Mouse (Mus musculus) heart, adult 2 months (tissue): Measurements from ENCODE around the gene Chst12. TPM values are rescaled to one million over a fixed set of nuclear protein-coding genes. Genes with fewer than 3 reads are reported as not detected.
"Not testable (repeated sequence)": the region's sequence is repeated elsewhere in the genome, so short reads cannot be mapped to it uniquely, and the experiment has no call there.

Experiments used
- DNase-seq, 2 experiments: peaks; one replicate each; pipeline ENCODE4 v3.0.0; 2021
- H3K27ac ChIP-seq: fragments of 200-600 bp; 2 replicates; pipeline ENCODE4 v1.8.1; 2022
- H3K27me3 ChIP-seq: fragments of 200-500 bp; 2 replicates; pipeline ENCODE4 v1.6.1; 2012; ENCODE audit warnings: mild to moderate bottlenecking, low read length, inconsistent platforms, mixed read lengths; ENCODE audit not compliant: control insufficient read depth, insufficient read depth
- H3K36me3 ChIP-seq: fragments of 200-500 bp; 2 replicates; pipeline ENCODE4 v1.6.1; 2012; ENCODE audit warnings: low read length, inconsistent platforms; ENCODE audit not compliant: control insufficient read depth, insufficient read depth
- H3K4me1 ChIP-seq: fragments of 200-500 bp; 2 replicates; pipeline ENCODE4 v1.6.1; 2011; ENCODE audit warnings: low read length; ENCODE audit not compliant: control insufficient read depth, insufficient read depth
- H3K4me3 ChIP-seq: fragments of 200-600 bp; 2 replicates; pipeline ENCODE4 v1.8.1; 2022
- H3K79me2 ChIP-seq: fragments of 200-500 bp; replicated peaks from 2 replicates; pipeline ENCODE4 v1.6.1; 2012; ENCODE audit warnings: mild to moderate bottlenecking, inconsistent platforms, low read length, moderate library complexity, mixed read lengths; ENCODE audit not compliant: control insufficient read depth, insufficient read depth
- H3K9ac ChIP-seq: fragments of 200-500 bp; 2 replicates; pipeline ENCODE4 v1.6.1; 2012; ENCODE audit warnings: low read depth, mild to moderate bottlenecking, control low read depth, inconsistent platforms, low read length, mixed read lengths
- CTCF ChIP-seq: fragments of 200-600 bp; IDR thresholded peaks from 2 replicates; pipeline ENCODE4 v1.8.1; 2022; ENCODE audit warnings: antibody characterized with exemption, mild to moderate bottlenecking, moderate library complexity
- EP300 ChIP-seq: fragments of 200-500 bp; IDR thresholded peaks from 2 replicates; pipeline ENCODE4 v1.6.1; 2011; ENCODE audit warnings: low read depth, low read length, control low read depth; ENCODE audit not compliant: insufficient read depth
- POLR2A ChIP-seq: fragments of 200-500 bp; IDR thresholded peaks from 2 replicates; pipeline ENCODE4 v1.6.1; 2011; ENCODE audit warnings: mild to moderate bottlenecking, low read depth, low read length, control low read depth; ENCODE audit not compliant: insufficient read depth
- WGBS: fragments of 180-500 bp; shearing (Covaris S2); methylation state at CpG from one replicate; pipeline ENCODE4 v1.1.7; 2018; 5-methylcytosine and 5-hydroxymethylcytosine counted together
- intact Hi-C: fragments of 180-260 bp; cut with DNase I; formaldehyde crosslinking; loops from one replicate; pipeline ENCODE4 v1.15.1; 2025
- polyA plus RNA-seq: library from polyadenylated mRNA; depleted of rRNA; stranded (reverse); fragments of >200 nt; gene quantifications from 2 replicates; pipeline ENCODE4 v1.2.3, GENCODE M21; 2012
- total RNA-seq, 2 experiments: library from RNA; stranded (reverse); gene quantifications; 2 replicates each; pipeline ENCODE4 v1.2.3; 2021

The Chst12 gene
- total and polyA plus RNA-seq, 3 experiments: 4.5 to 11.2 (median 4.8) TPM

DNA sequence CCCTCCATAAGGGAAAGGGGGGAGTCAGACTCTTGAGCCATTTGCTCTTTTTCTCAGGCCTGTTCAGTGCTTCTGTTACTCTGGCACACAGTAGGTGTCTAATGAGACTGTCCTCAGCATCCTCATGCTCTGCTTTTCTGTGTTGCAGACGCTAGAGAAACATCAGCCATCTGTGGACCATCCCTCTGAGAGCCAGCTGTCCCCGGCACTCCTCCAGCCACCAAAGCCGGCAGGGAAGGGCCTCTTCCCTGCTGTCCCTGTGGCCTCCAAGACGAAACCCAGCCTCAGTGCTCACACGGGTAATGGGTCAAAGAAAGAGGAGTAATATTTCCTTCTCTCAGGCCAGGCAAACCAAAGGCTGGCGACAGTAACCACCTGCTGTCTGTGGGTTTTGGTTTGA, 14.2 kb upstream of the Chst12 start:
- no peaks in the 10 kb centered on the region for H3K36me3 ChIP-seq
- TF ChIP-seq EP300: no peak
- TF ChIP-seq CTCF: no peak
- no peak for TF ChIP-seq POLR2A
- no peak overlapping the region for H3K4me3 ChIP-seq
- no peak overlapping the region for H3K9ac ChIP-seq
- peaks cover 1% of the 10 kb centered on the region; the same call in 1 of the 2 replicates for H3K27me3 ChIP-seq
- no peaks in the 10 kb centered on the region for H3K79me2 ChIP-seq
- DNase-seq: no peak
- intact Hi-C loops: no loop called here
- H3K27ac ChIP-seq: no peak overlapping the region
- WGBS: 67% methylated on average over 6 of the region's 6 CpGs
- H3K4me1 ChIP-seq: no peaks in the 10 kb centered on the region

DNA sequence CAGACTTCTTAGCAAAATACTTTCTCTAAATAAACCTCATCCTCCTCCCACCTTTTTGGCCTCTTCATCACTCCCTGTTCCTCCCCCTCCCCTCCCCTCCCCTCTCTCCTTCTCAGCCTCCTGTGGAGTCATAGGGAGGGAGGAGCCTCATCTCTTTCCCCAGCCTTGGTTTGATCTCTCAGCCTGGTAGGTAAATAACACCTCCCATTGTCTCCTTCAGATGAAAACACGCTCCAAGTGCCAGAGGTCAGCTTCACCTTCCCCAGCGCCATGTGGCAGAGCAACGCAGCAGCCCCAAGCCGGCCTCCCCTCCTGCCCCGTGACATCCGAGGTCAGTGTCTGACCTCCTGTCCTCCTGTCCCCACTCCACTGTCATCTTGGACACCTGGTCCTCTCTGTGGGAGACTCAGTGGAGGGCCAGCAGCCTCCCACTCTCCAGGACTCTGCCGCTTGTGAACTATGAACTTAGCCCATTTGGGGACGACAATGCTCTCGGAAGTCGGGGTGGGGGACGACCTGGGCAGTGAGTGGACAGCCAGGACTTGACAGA, 12.6 kb upstream of the Chst12 start:
- Histone ChIP-seq H3K27me3 (peaks cover 1% of the 10 kb centered on the region; the same call in 1 of the 2 replicates), H3K27ac (no peak overlapping the region), H3K4me1 (no peaks in the 10 kb centered on the region), H3K9ac (no peak overlapping the region), H3K79me2 (no peaks in the 10 kb centered on the region), H3K36me3 (no peaks in the 10 kb centered on the region), H3K4me3 (no peak overlapping the region)
- intact Hi-C loops: no loop called here
- DNase-seq: no peak
- 29% methylated on average over 11 of the region's 11 CpGs for whole genome bisulfite sequencing
- TF ChIP-seq EP300 (no peak), POLR2A (no peak), CTCF (no peak)

DNA sequence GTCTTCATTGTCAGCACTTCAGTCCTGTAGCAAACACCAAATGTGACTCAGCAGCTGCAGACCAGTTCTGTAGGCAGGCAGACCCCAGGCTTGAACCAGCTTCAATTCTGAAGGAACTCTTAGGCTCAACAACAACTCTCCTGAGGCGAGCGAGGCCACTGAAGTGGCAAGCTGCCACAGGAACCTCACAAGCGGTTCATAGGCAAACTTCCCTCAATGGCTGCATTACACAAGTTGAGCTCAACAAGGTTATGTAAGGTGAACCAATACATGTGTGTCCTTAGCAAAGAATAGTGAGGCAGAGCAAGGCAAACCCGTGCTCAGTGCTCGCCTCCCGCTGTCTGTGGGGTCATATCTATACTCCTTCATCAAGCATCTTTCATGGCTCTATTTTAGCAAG, 7.2 kb upstream of the Chst12 start:
- Histone ChIP-seq H3K79me2 (no peaks in the 10 kb centered on the region), H3K36me3 (no peaks in the 10 kb centered on the region), H3K27me3 (no peaks in the 10 kb centered on the region), H3K4me3 (no peak overlapping the region), H3K27ac (no peak overlapping the region), H3K4me1 (peaks cover 3% of the 10 kb centered on the region; the same call in 1 of the 2 replicates), H3K9ac (no peak overlapping the region)
- no peak for TF ChIP-seq CTCF
- no peak for TF ChIP-seq EP300
- no peak for TF ChIP-seq POLR2A
- DNase-seq: no peak
- intact Hi-C loops: no loop called here
- 66% methylated on average over 6 of the region's 6 CpGs for WGBS

DNA sequence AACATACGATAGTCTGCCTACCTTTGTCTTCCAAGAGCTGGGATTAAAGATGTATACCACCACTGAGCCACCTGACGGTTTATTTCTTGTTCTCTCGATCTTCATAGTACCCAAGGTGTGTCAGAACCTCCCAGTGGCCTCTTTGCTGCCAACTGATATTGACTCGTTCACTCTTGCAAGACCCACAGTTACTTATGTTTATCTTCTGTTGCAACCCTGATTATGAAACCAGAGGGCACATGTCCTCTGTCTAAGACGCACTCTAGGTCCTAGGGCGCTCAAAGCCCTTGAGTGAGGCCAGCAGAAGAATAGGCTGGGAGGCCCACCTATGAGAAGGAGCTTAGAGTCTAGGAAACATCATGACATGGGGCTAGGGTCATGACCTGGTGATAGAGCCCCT, 4.6 kb upstream of the Chst12 start:
- peaks cover 6% of the 10 kb centered on the region for H3K4me1 ChIP-seq
- H3K9ac ChIP-seq: no peak overlapping the region
- WGBS: 80% methylated on average over 6 of the region's 6 CpGs
- no peaks in the 10 kb centered on the region for H3K27me3 ChIP-seq
- no peak for DNase-seq
- no peak overlapping the region for H3K4me3 ChIP-seq
- no peaks in the 10 kb centered on the region for H3K79me2 ChIP-seq
- H3K27ac ChIP-seq: no peak overlapping the region
- intact Hi-C loops: loop anchor here (5.0 kb wide), 1 partner anchor 108 kb away; no protein-coding TSS in a partner anchor
- no peaks in the 10 kb centered on the region for H3K36me3 ChIP-seq
- no peak for TF ChIP-seq CTCF
- no peak for TF ChIP-seq EP300
- TF ChIP-seq POLR2A: no peak

DNA sequence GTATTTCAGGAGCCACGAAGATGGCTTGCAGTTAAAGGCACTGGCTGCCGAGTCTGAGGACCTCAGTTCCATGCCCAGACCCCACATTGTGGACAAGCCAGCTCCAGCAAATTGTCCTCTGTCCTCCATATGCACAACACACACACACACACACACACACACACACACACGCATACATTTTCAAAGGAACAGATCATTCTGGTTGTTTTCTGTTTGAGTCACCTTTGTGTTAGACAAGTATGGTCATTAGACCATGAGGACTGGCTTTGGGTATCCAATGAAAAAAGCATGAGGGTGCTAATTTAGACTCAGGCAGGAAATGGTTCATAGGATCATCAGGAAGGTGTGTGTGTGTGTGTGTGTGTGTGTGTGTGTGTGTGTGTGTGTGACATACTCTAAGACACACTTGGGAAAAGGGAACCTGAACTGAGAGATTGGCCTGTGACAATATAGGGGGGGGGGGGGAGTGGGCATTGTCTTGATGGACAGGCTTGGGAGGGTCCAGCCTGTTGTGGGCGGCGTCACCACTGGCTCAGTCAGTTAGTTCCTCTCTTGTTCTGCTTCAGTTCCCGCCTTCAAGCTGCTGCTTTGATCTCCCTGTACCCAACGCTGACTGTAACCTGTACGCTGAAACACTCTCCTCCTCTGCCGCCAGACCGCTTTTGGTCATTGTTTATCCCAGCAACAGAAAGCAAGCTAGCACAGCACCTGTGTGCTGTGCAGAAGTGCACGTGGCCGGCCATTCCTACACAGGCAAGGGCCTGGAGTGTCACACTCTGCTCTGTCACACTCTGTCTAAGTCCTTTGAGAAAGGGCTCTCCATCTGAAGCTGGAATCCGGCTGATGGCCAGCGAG, 3.1 kb upstream of the Chst12 start:
- whole genome bisulfite sequencing: 22% methylated on average over 14 of the region's 14 CpGs
- Histone ChIP-seq H3K4me3 (no peak overlapping the region), H3K36me3 (no peaks in the 10 kb centered on the region), H3K27ac (no peak overlapping the region; the same call in 1 of the 2 replicates), H3K27me3 (no peaks in the 10 kb centered on the region), H3K4me1 (peaks cover 10% of the 10 kb centered on the region), H3K9ac (0 out of 2 replicates have a peak overlapping the region, but pooled peaks have one; percentile 15), H3K79me2 (no peaks in the 10 kb centered on the region)
- no peak for DNase-seq
- intact Hi-C loops: loop anchor here (5.0 kb wide), 1 partner anchor 110 kb away; no protein-coding TSS in a partner anchor
- no peak for TF ChIP-seq POLR2A
- no peak for TF ChIP-seq EP300
- no peak for TF ChIP-seq CTCF

DNA sequence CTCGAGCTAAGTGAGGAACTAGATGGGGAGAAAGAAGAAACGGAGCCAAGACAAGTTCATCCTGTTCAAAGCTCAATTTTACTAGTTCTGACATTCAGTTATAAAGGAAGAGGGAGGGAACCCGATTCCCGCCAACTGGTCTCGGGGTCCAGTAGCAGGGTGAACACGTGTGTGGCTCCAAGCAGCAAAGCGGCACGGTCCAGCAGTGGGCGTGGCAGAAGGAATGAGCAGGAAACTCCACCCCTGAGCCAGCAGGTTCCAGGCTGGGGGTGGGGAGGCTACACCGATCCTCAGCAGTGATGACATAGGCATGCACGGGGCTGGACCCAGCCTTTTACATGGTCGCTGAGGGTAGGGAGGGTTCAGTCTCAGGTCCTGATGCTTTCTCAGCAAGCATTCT, 2.4 kb upstream of the Chst12 start:
- not testable (repeated sequence) for H3K79me2 ChIP-seq, H3K27me3 ChIP-seq, H3K4me1 ChIP-seq, H3K9ac ChIP-seq, H3K36me3 ChIP-seq
- under 1% methylated on average over 12 of the region's 12 CpGs for WGBS
- peak overlapping the region; percentile 22 for H3K4me3 ChIP-seq
- intact Hi-C loops: loop anchor here (5.0 kb wide), 1 partner anchor 111 kb away; no protein-coding TSS in a partner anchor
- peak overlapping the region; percentile 41 for H3K27ac ChIP-seq
- DNase-seq: peak; percentile 76 to 80
